Mouse (Mus musculus) ovary, adult 10 weeks (tissue): ENCODE results near the gene Vmn1r3. TPM values are rescaled to one million over a fixed set of nuclear protein-coding genes. Genes with fewer than 3 reads are reported as not detected.

Experiments used
- polyA plus RNA-seq: library from polyadenylated mRNA; stranded (reverse); fragments of 350-450 nt; fragmentation: Illumina TruSeq; extraction: RNeasy Lipid Tissue Mini Kit (QIAGEN cat#74804); gene quantifications from one replicate; pipeline ENCODE4 v1.2.3, GENCODE M21; 2014

The Vmn1r3 gene
- not detected for polyA plus RNA-seq

DNA sequence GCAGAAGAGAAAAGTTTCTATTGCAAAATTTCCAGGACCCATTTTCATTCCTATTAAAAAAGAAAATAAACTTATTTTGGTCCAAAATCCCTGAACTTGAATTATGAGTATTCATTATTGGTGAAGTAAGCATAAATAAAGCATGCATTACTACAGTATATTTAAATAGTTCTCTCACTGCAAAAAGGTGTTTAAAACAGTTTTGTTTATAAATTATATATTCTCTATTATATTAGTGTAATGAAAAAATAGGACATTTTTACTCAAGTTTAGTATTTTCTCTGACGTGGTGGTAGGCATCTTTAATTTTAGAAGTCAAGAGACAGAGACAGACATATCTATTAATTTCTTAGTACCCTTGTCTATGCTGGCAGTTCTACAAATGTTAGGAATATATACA lies at the start of gene Vmn1r3:
Vmn1r3 (minus strand) TSS at position 101 of the 400 bp plus-strand sequence.

DNA sequence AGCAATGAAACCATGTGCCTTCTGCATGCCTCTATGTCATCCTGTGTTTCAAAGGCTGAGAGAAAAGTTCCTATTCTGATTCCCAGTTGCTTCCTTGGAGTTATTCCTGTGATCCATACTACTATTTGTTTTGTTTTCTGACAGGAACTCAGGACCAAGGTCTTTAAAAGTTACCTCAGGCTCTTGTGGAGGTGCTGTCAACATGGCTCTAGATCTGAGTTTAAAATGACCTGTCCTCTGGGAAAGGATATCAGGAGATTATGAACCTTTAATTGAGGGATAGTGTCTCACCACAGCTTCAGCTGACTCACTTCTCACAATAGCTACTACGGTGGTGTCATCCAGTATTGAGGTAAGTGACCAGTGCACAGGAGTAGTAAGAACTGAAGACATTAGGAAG lies 18.1 kb downstream of the Vmn1r3 start, which contains the start of gene Vmn1r2:
Vmn1r2 (plus strand) TSS at position 301 of the 400 bp plus-strand sequence.

Other genes starting within 250 kb of the Vmn1r3 start
- gene Vmn1r2, start 18.0 kb downstream of the Vmn1r3 start, polyA plus RNA-seq: not detected